Mouse (Mus musculus): Measurements from ENCODE around the gene Pabpc1l. TPM values are rescaled to one million over a fixed set of nuclear protein-coding genes. Genes with fewer than 3 reads are reported as not detected.

The Pabpc1l gene
- polyA plus RNA-seq, 1 experiment from 2014 or later: 1.8 TPM

DNA sequence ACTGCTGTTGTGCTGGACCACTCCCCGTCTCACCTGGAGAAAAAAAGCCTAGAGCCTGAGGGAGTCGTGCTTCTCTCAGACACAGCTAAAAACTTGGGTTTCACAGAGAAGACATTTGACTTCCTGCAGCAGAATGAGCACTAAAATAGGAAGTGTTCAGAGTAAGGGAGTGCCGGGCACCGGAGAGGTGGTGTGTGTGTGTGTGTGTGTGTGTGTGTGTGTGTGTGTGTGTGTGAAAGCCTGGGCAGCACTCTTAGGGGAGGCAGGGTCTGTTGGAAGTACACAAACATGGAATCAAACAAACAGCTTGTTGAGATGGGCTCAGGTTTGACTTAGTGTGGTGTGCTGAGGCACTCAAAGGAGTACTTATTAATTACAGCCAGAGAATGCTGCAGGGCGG, 49.8 kb downstream of the Pabpc1l start:
- Histone ChIP-seq H3K9me3 (no peaks in the 10 kb centered on the region), H3K4me3 (replicated peaks) (peak overlapping the region; percentile 76), H3K9ac (peak overlapping the region; percentile 75), H3K4me1 (peaks cover 15% of the 10 kb centered on the region), H3K27ac (no peak overlapping the region), H3K36me3 (replicated peaks) (peaks cover 8% of the 10 kb centered on the region), H3K4me2 (peak overlapping the region; percentile 91), H3K27me3 (no peaks in the 10 kb centered on the region)
- no peak for ATAC-seq (ENCODE audit: low FRiP score)
- 64% methylated on average over 5 of the region's 5 CpGs for WGBS

DNA sequence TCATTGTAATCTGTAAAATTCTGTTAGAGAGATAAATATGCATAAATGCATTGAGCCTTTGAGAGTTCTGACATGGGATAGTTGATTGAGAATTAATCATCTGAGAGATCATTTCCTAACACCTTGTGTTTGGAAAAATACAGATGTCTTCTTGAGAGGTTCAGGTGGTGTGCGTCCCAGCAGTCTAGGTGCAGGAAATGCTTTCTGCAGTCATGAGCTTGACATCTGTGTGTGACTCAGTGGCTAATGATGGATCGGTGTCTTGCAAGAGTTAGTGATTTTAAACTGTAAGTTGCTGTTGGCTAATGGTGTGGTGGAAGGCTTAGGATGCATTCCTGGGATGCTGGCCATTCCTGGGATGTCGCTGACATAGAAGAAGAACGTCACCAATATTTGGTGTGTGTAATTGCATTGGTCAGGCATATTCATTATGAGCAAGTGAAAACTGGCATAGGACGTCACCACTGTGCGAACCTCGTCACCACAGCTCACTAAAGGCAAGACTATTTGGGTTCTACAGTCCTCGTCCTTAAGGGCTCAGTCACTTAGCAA, 51.7 kb downstream of the Pabpc1l start:
- WGBS: 94% methylated on average over 8 of the region's 8 CpGs
- ATAC-seq (ENCODE audit: low FRiP score): no peak
- H3K9ac ChIP-seq: no peak overlapping the region

DNA sequence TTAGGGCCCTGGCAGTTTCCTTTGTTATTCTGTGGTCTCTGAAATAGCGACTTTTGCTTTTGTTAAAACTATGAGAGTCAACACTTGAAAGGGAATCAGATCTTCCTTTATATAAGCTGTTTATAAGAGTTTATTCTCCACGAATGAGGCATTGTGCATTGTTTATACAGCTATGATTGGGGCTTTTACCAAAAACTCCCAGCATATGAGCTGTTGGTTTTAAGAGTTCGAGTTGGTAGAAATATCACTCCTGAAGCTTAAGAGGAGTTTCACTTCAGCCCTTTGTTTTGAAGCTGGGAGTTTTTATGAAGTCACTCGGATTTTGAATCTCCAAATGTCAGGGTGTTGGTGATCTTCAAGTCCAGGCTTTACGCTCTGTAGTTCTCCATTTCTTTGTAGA, 52.6 kb downstream of the Pabpc1l start:
- H3K4me3 ChIP-seq (replicated peaks): no peak overlapping the region
- 89% methylated on average over 5 of the region's 5 CpGs for WGBS
- no peak overlapping the region for H3K4me2 ChIP-seq
- peaks cover 13% of the 10 kb centered on the region for H3K4me1 ChIP-seq
- H3K27me3 ChIP-seq: no peaks in the 10 kb centered on the region
- no peak overlapping the region for H3K9ac ChIP-seq
- no peak for ATAC-seq (ENCODE audit: low FRiP score)
- H3K27ac ChIP-seq: no peak overlapping the region
- H3K9me3 ChIP-seq: no peaks in the 10 kb centered on the region
- H3K36me3 ChIP-seq (replicated peaks): peaks cover 35% of the 10 kb centered on the region

More for the DNA sequence above, 51.7 kb downstream of the Pabpc1l start:
- Histone ChIP-seq H3K36me3 (replicated peaks) (peaks cover 25% of the 10 kb centered on the region), H3K4me1 (peaks cover 13% of the 10 kb centered on the region), H3K9me3 (no peaks in the 10 kb centered on the region), H3K27me3 (no peaks in the 10 kb centered on the region), H3K4me3 (replicated peaks) (no peak overlapping the region), H3K27ac (no peak overlapping the region), H3K4me2 (no peak overlapping the region)

DNA sequence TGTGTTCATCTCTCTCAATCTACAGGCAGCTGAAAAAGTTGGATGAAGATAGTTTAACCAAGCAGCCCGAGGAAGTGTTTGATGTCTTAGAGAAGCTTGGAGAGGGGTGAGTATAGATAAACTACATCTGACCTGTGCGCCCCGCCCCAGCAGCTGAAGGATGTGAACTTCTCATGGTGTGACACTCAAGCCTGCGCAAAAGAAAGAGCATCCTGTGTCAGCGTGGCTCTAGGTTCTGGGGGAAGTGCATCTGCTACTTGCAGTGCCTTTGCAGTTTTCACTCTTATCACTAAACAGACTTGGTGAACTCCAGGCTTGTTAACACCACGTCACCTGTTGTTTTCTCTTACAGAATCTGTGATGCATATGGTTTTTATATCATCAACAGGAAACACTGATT, 54.2 kb downstream of the Pabpc1l start:
- Histone ChIP-seq H3K27me3 (no peaks in the 10 kb centered on the region), H3K27ac (no peak overlapping the region), H3K36me3 (replicated peaks) (peaks cover 51% of the 10 kb centered on the region), H3K4me3 (replicated peaks) (no peak overlapping the region), H3K4me2 (no peak overlapping the region), H3K9me3 (no peaks in the 10 kb centered on the region), H3K4me1 (peaks cover 11% of the 10 kb centered on the region), H3K9ac (no peak overlapping the region)
- ATAC-seq (ENCODE audit: low FRiP score): no peak
- 94% methylated on average over 6 of the region's 6 CpGs for WGBS

DNA sequence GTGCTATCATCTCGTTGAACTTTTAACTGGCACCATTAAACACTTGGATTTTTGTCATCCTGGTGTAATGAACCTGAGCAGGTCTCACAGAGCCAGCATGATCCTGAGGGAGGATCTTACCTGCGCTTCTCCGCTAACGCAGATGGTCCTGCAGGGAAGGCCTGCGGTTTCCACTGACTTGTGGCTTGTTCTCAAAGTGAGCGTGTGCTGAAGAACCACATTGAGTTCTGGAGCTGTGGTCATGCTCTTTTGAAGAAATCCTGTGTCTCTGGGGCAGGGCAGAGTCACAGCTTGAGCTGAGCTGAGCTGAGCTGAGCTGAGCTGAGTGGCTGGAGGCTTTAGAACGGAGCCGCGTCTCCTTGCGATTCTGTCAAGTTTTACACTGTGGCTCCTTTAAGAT, 56.3 kb downstream of the Pabpc1l start:
- no peaks in the 10 kb centered on the region for H3K27me3 ChIP-seq
- peaks cover 66% of the 10 kb centered on the region for H3K36me3 ChIP-seq (replicated peaks)
- no peaks in the 10 kb centered on the region for H3K9me3 ChIP-seq
- no peak overlapping the region for H3K4me2 ChIP-seq
- ATAC-seq (ENCODE audit: low FRiP score): no peak
- H3K9ac ChIP-seq: no peak overlapping the region
- H3K4me3 ChIP-seq (replicated peaks): no peak overlapping the region
- 96% methylated on average over 10 of the region's 10 CpGs for WGBS
- no peaks in the 10 kb centered on the region for H3K4me1 ChIP-seq
- H3K27ac ChIP-seq: no peak overlapping the region

DNA sequence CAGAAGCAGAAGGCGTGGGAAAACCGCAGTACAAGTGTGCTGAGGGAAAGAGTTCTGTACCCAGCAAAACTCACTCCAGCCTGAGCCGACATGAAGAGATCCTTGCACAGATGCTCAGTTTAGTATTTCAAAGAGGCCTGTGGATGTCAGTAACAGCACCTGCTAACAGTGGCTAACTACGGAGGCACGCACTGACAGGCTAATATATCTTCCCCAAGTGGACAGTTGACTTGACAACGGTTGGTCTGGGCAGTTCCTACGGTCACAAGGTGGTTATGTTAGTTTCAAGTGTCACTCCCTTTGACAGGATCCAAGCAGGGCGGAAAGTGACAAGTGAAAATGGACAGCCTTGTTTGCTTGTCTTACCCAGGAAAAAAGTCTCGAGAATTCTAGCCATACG, 56.9 kb downstream of the Pabpc1l start:
- Histone ChIP-seq H3K36me3 (replicated peaks) (peaks cover 72% of the 10 kb centered on the region), H3K4me1 (no peaks in the 10 kb centered on the region)
- 95% methylated on average over 10 of the region's 10 CpGs for WGBS

DNA sequence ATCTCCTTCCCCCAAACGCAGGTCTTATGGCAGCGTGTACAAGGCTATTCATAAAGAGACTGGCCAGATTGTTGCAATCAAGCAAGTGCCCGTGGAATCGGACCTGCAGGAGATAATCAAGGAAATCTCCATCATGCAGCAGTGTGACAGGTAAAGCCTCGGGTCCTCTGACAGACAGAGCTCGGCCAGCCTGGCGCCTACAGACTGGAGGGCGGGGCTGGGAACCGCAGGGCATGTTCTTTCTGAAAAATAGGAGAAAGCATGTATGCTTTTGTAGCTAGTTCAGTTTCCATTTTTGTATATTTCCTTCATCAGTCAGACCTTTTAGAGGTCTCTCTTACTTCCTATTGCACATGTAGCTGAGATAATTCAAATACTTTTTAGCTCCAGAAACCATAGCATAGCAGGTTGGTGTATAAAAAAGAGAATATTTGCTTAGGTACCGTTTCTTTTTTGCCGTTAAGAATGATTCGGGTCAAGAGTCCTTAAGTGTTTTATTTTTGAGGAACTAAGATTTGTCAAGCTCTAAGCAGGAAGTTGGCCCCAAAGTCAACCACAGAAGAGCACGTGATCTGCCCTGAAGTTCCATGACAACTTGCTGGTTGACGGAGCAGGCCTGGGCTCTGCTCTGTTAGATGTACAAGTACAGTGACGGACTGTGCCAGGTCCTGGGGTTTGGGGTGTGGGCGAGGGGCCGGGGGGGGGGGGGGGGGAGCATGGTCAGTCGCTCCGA, 58.5 kb downstream of the Pabpc1l start:
- Histone ChIP-seq H3K9ac (no peak overlapping the region), H3K4me2 (no peak overlapping the region), H3K27me3 (no peaks in the 10 kb centered on the region), H3K4me3 (replicated peaks) (no peak overlapping the region), H3K27ac (no peak overlapping the region), H3K36me3 (replicated peaks) (peaks cover 85% of the 10 kb centered on the region), H3K9me3 (no peaks in the 10 kb centered on the region), H3K4me1 (no peaks in the 10 kb centered on the region)
- WGBS: 91% methylated on average over 18 of the region's 19 CpGs
- ATAC-seq (ENCODE audit: low FRiP score): no peak

More for the DNA sequence above, 56.9 kb downstream of the Pabpc1l start:
- H3K27ac ChIP-seq: no peak overlapping the region
- H3K27me3 ChIP-seq: no peaks in the 10 kb centered on the region
- no peaks in the 10 kb centered on the region for H3K9me3 ChIP-seq
- H3K9ac ChIP-seq: no peak overlapping the region
- H3K4me3 ChIP-seq (replicated peaks): no peak overlapping the region
- no peak overlapping the region for H3K4me2 ChIP-seq
- ATAC-seq (ENCODE audit: low FRiP score): no peak

DNA sequence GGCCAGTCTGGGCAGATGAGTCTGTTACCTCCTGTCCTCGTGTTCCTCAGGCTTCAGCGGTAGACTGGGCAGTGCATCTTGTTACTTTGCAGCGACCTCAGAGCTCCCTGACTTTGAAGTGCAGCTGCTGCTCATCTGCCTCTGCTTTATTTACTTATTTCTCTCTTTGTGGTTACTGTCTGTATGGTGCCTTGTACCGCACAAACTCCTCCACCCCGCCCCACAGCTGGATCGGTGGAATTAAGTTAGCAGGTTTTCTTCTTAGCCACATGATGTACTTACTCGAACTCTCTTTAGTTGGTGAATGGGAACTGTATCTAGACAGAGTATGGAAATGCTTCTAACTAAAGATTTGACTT, 59.1 kb downstream of the Pabpc1l start:
- Histone ChIP-seq H3K36me3 (replicated peaks) (peaks cover 91% of the 10 kb centered on the region), H3K9ac (no peak overlapping the region), H3K4me2 (no peak overlapping the region), H3K9me3 (no peaks in the 10 kb centered on the region), H3K27me3 (no peaks in the 10 kb centered on the region), H3K27ac (no peak overlapping the region), H3K4me3 (replicated peaks) (no peak overlapping the region), H3K4me1 (no peaks in the 10 kb centered on the region)
- WGBS: 98% methylated on average over 7 of the region's 7 CpGs
- no peak for ATAC-seq (ENCODE audit: low FRiP score)

DNA sequence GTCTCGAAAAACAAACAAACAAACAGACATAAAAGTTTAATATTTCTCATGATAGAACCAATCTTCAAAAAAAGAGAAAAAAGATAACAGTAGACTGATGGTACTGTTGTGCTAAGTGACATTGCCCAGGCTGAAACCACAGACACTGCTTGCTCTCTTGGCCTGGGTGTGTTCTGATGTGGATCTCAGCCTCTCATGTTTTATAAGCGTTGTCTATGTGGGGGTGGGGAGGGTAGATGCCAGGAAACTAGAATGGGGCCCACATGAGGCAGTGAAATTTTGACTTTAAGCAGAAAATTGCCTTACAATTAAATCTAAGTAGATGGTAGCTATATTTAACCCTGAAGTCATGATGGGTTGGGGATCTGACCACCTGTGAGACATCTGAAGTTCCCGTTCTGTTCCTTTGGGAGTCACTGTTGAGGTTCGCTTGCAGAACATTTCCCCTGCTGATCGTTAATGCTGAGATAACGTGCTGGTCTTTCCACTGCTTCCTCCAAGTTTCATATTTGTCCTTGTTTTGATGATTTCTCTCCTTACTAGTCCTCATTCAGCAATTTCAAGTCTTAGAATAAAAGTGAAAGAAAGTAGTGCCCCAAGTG, 62.3 kb downstream of the Pabpc1l start:
- ATAC-seq (ENCODE audit: low FRiP score): no peak
- peaks cover 74% of the 10 kb centered on the region for H3K36me3 ChIP-seq (replicated peaks)
- no peak overlapping the region for H3K4me3 ChIP-seq (replicated peaks)
- H3K27ac ChIP-seq: no peak overlapping the region
- no peaks in the 10 kb centered on the region for H3K4me1 ChIP-seq
- no peak overlapping the region for H3K4me2 ChIP-seq
- no peaks in the 10 kb centered on the region for H3K27me3 ChIP-seq
- H3K9me3 ChIP-seq: no peaks in the 10 kb centered on the region
- H3K9ac ChIP-seq: no peak overlapping the region
- WGBS: 90% methylated on average over 6 of the region's 6 CpGs

DNA sequence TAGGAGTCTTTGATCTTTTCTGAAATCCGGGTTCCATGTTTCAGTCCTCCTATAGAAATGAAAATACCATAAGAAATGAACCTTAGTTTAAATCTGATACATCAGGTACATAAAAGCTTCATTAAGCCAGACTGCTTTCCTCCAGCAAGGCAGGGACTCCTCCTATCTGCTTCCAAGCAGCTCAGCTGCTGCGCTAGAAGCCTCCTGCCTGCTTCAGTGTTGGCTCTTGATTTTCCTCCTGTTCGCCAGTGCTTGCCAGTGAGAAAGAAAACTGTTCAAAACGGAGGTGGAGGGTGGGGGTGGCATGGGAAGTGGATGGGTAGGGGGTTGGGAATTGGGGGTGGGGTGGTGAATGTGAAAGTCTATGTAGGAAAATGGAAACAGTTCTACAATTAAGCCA, 64.3 kb downstream of the Pabpc1l start:
- H3K36me3 ChIP-seq (replicated peaks): peaks cover 59% of the 10 kb centered on the region
- H3K4me2 ChIP-seq: no peak overlapping the region
- no peak for ATAC-seq (ENCODE audit: low FRiP score)
- H3K4me3 ChIP-seq (replicated peaks): no peak overlapping the region
- H3K27ac ChIP-seq: no peak overlapping the region
- H3K9me3 ChIP-seq: no peaks in the 10 kb centered on the region
- no peak overlapping the region for H3K9ac ChIP-seq
- H3K27me3 ChIP-seq: no peaks in the 10 kb centered on the region
- WGBS: 91% methylated on average over 4 of the region's 4 CpGs
- no peaks in the 10 kb centered on the region for H3K4me1 ChIP-seq

DNA sequence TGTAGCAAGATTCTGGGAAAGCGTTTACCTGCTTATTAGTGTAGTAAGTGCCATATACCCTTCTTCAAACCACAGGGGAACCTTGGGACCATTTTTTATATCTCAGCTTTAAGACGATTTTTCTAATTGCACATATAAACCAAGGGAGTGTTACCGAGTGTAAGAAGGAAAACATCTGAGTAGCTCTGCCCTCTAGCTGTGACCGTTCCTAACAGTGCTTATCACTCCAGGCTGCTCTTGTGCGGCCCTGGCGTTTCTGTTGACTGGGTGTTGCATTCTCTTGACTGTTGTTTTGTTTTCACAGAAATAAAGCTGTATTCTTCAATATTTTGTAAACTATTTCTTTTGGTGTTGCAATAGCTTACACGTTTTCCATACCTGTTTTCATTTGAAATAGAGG, 68.9 kb downstream of the Pabpc1l start:
- no peak for ATAC-seq (ENCODE audit: low FRiP score)
- no peaks in the 10 kb centered on the region for H3K27me3 ChIP-seq
- no peak overlapping the region for H3K27ac ChIP-seq
- H3K4me1 ChIP-seq: no peaks in the 10 kb centered on the region
- no peak overlapping the region for H3K4me2 ChIP-seq
- 83% methylated on average over 7 of the region's 7 CpGs for WGBS
- peaks cover 32% of the 10 kb centered on the region for H3K36me3 ChIP-seq (replicated peaks)
- H3K9me3 ChIP-seq: no peaks in the 10 kb centered on the region
- no peak overlapping the region for H3K4me3 ChIP-seq (replicated peaks)
- H3K9ac ChIP-seq: no peak overlapping the region

DNA sequence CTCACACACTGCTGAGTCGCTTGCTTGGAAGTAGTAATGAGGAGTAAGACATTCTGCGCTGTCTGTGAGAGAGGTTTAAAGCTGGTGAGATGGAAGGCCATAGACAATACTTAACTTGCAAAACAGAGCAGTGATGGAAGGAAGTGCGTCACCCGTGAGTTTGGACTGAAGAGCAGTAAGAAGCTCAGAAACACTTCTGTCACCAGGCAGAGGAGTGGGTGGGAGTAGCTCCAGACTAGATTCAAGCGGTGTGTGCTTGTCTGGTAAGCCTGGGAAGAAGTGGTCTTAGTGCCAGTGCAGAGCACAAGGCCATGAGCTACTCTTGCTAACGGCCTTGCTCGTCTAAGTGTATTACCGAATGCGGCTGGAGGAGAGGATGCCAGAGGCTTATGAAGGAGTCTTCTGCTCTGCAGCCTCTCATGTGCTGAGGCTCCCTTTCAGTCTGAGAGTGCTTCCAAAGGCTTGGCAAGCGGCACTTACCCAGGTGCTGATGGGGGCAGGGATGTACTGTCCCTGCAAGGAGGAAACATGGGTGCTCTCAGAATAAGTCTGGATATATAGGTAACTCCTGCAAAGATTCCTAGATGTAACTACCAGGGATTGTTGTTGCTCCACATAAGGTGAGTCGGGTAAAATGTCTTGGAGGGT, 73.5 kb downstream of the Pabpc1l start:
- peaks cover 46% of the 10 kb centered on the region for H3K36me3 ChIP-seq (replicated peaks)
- H3K4me3 ChIP-seq (replicated peaks): no peak overlapping the region
- H3K4me1 ChIP-seq: no peaks in the 10 kb centered on the region
- WGBS: 93% methylated on average over 11 of the region's 11 CpGs
- no peak overlapping the region for H3K9ac ChIP-seq
- H3K4me2 ChIP-seq: no peak overlapping the region
- H3K9me3 ChIP-seq: no peaks in the 10 kb centered on the region
- no peak overlapping the region for H3K27ac ChIP-seq
- ATAC-seq (ENCODE audit: low FRiP score): no peak
- H3K27me3 ChIP-seq: no peaks in the 10 kb centered on the region
